In genomic region chr3:146365471-146365870, GRCm38 (mm10) we compare ENCODE assay signal across 15 mouse cellular contexts.
"Had no signal": no experiment of that assay in that cellular context is flagged by ENCODE, and none has a peak within 500 bp of the region (broad histone marks: within the 10 kb centered on the region; RNA-seq: fewer than 3 reads in every experiment).

No protein-coding gene starts in this region.

- H3K27me3 ChIP-seq: liver, embryonic 12.5 days; megakaryocyte, embryonic 14.5 days; midbrain, embryonic 15.5 days had no signal

- H3K9me3 ChIP-seq: limb, embryonic 10.5 days; liver, embryonic 12.5 days; megakaryocyte, embryonic 14.5 days; midbrain, embryonic 15.5 days had no signal

- H3K4me2 ChIP-seq: liver, embryonic 12.5 days; midbrain, embryonic 11.5 days; midbrain, embryonic 15.5 days had no signal

- DNase-seq: kidney, adult 11 months; kidney, adult 9 months; kidney, postnatal 4 days; lung, adult 2 months; lung, postnatal 36 days; right cerebral cortex, postnatal 25 days; thymus, adult 18-20 months; thymus, postnatal 25 days had no signal

- H3K36me3 ChIP-seq: limb, embryonic 10.5 days; liver, embryonic 12.5 days; midbrain, embryonic 15.5 days had no signal

- H3K27ac ChIP-seq: kidney, postnatal 0 days; layer of hippocampus, adult 2 months; limb, embryonic 10.5 days; liver, embryonic 12.5 days; midbrain, embryonic 15.5 days had no signal

- H3K4me3 ChIP-seq: layer of hippocampus, adult 2 months; limb, embryonic 10.5 days; liver, embryonic 12.5 days; megakaryocyte, embryonic 14.5 days; midbrain, embryonic 15.5 days had no signal

- H3K4me1 ChIP-seq: limb, embryonic 10.5 days; midbrain, embryonic 15.5 days had no signal

- H3K9ac ChIP-seq: liver, embryonic 12.5 days; midbrain, embryonic 15.5 days had no signal
